Mouse (Mus musculus) megakaryocyte progenitor cell, adult 5-6 weeks (primary cell): ENCODE data around the gene Cpne5. TPM values are rescaled to one million over a fixed set of nuclear protein-coding genes. Genes with fewer than 3 reads are reported as not detected.

Source experiments
- ATAC-seq: replicated peaks from 2 replicates; pipeline ENCODE4 v1.8.0; 2016; ENCODE audit warnings: mild to moderate bottlenecking, moderate TSS enrichment, inconsistent platforms; ENCODE audit not compliant: poor library complexity
- total RNA-seq, 2 experiments: library from RNA; stranded (forward) in 1 of 2; stranded (reverse) in 1 of 2; fragments of 157-497, 149-512 nt in 1 of 2; fragments of 200-1000 nt in 1 of 2; gene quantifications; 2 replicates each; pipeline versions ENCODE4 v1.2.3 to v1.2.4; 2015 to 2017

The Cpne5 gene
- total RNA-seq, 2 experiments from 2014 or later: 0.64 to 0.96 TPM

- ATAC-seq: no peak
Observed at GRCm38 (mm10) chr17:29213381-29214192, 24.4 kb downstream of the Cpne5 start.

- ATAC-seq: no peak
Observed at GRCm38 (mm10) chr17:29211836-29212235, 26.1 kb downstream of the Cpne5 start.

- no peak for ATAC-seq
Observed at GRCm38 (mm10) chr17:29210037-29210436, 27.9 kb downstream of the Cpne5 start.

GRCm38 (mm10) chr17:29206052-29206451 lies 31.9 kb downstream of the Cpne5 start:
- ATAC-seq: no peak

GRCm38 (mm10) chr17:29202604-29203003 lies 35.4 kb downstream of the Cpne5 start:
- ATAC-seq: no peak

- ATAC-seq: no peak
Observed at GRCm38 (mm10) chr17:29199821-29200220, 38.1 kb downstream of the Cpne5 start.

DNA sequence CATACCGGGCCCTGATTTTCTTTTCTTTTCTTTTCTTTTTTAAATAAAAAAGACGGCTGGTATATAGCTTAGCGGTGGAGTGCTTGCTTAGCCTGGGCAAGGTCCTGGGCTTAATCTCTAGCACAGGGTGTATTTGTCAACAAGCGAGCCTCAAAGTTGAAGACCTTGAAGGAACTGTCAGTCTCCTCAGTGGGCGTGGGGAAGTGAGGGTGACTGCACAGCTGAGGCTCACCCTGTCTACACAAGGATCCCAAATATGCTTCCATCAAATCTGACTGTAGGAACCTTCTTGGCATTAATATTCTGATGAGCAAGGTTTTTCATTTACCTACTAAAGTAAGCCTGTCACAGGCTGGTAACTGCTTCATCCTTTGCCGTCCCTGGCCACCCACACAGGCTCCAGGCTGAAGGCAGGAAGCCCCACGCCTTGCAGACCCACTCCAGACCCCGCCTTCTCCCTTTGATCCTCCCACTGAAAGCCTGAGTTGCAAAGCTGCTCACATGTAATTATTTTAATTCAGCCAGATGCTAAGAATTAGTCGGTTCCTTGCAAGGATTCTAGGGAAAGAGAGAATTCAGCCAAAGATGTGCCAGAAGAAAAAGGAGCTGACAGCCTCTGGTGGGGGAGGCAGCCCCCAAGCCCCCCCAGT lies 38.7 kb downstream of the Cpne5 start:
- ATAC-seq: no peak

GRCm38 (mm10) chr17:29195579-29195978 lies 42.4 kb downstream of the Cpne5 start:
- no peak for ATAC-seq

GRCm38 (mm10) chr17:29188989-29189388 lies 49.0 kb downstream of the Cpne5 start:
- 0 out of 2 replicates have a peak, but pooled peaks have one; percentile 20 for ATAC-seq

- no peak for ATAC-seq
Observed at GRCm38 (mm10) chr17:29186989-29187859, 50.7 kb downstream of the Cpne5 start.

DNA sequence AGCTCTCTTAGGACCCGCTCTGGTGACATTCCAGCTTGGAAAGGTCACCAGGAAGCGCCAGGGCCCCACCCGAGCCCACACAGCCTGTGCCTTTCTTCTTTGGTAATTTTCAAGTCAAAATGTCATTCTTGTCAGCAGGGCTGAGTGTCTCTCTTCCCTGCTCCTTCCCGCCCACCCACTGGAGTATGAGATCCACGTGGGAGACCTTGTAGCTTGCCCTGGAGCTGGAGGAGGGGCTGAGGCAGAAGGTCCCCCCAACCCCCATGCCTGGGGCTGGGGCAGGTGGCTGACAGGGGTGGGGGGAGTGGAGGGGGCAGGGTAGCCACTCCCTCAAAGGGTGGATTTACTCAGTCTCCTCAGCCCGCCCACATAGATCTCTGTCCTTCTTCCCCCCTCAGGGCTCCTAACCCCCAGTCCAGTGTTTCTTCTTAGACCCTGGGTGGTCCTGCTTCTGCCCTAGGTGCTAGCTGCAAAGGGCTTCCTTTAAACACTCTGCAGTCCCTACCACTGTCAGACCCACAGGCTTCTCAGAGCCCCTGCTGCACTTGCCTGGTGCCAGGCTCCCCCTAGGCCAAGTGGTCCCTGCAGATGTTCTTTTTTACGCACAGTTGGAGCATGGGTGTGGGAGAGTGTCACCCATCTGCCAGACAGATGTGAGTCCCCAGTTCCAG lies 52.5 kb downstream of the Cpne5 start:
- ATAC-seq: no peak

- ATAC-seq: no peak
Observed at GRCm38 (mm10) chr17:29183162-29183561, 54.8 kb downstream of the Cpne5 start.

DNA sequence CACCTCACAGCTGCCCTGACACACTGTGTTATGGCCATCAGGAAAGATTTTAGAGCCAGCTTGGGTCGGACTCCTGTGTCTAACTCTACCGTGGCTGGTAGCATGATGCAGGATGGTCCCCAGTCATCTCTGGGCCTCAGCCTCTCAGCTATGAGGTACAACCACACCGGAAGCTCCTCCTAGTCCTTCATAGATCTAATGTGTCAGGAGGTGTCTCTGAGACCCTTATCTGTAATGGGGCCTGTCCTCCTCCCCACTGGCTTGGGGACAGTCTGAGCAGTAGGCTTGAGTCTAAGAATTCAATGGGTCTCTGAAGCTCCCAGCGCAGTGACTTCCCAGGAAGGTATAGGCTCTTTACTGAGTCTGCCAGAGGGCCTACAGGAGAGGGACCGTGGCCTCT lies 56.2 kb downstream of the Cpne5 start:
- ATAC-seq: no peak

DNA sequence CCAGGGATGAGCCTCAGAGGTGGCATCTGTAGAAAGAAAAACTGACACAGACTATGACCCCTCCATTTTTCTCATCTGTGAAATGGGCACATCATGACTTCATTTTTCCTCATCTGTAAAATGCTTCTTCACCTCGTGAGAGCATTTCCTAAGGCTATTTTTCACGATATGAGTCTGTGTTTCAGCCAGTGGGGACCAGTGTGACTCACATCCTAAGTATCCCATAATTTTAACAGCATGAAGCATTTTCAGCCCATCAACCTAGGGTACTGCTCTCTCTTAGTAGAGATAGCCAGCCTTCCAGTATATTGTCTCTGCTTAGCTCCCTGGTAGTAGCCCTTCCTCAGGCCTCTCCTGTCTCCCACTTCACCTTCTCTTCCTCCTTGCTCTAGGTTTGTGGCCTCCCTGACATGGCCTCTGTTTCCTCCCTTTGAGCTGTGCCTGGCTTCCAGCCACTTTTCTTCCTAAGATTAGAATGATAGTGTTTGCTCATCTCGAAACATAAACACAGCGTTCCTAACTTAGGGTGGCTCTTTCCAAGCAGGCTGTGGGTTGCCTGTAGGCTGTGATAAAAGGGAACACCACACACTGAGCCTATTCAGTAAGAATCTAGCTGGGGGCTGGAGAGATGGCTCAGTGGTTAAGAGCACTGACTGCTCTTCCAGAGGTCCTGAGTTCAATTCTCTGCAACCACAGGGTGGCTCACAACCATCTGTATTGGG lies 57.4 kb downstream of the Cpne5 start:
- ATAC-seq: no peak

DNA sequence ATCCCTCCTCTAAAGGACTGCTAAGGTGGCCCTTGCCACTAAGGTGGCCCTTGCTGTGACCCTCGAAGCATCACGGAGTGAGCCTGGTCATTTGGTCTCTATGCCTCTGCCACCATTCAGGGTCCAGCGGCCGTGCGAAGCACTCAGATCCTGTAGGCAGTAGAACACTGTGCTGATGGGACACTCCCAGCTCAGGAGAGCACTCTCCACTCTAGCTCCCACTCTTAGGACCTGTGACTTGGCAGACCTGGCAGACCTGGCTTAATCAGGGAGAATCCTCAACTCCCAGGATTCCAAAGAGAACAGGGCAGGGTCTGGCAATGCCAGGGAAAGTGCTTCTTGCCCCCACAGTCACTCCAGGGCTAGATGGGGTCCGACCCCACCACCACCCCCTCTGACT lies 58.0 kb downstream of the Cpne5 start:
- ATAC-seq: no peak

GRCm38 (mm10) chr17:29178503-29179059 lies 59.4 kb downstream of the Cpne5 start:
- ATAC-seq: no peak

DNA sequence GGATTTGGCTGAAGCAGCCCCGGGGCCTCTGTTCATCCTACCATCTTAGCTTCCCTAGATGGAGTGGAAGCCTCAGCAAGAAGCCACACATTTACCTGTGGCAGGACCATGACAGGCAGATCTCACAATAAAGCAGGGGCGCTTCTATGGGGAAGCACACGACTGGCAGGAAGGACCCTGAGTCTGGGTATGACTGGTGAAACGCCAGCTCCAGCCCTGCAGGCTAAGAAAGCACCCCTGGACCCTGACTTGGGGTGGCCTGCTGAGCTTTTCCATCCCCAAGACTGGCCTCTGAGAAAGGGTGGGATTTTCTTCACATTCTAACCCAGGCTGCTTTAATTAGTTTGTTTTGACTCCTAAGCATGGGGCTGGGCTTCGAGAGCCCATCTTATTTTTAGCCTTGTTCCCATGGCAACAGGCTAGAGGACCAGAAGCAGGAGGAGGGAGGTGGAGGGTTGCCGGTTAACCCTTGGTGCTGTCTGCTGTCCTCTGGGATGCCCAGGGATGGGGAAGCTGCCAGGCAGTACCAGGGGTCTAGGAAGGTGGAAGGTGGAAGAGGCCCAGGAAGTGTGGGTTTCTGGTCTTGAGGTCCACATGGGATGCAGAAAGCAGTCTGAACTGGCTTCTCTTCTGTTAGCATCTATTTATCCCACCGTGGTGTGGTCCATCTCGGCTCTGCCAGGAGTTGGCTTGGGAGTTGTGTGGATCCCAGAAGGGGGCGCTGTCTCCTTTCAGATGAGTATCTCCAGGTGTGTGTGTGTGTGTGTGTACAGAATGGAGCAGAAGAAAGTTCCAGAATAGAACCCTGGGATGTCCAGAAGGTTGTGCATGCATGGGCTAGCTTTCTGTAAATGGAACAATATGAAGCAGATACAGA lies 61.3 kb downstream of the Cpne5 start:
- ATAC-seq: peak; percentile 51

DNA sequence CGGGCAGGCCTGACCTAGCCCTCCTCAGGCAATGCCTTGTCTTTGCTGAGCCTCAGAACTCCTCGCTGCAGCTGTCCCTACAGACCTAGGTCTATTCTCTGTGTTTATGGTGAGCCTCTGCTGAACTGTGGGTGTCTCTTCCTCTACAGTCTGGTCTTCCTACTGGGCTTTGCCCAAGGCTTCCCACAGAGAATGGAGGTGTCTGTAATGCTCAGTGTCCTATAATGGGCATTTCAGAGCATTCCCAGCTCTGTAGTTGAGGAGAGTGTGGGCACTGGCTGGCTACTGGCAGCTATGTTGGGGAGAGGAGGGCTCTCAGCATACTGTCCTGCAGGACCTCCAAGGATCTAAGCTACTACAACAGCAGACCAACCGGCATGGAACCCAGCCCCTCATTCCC lies 62.3 kb downstream of the Cpne5 start:
- no peak for ATAC-seq

DNA sequence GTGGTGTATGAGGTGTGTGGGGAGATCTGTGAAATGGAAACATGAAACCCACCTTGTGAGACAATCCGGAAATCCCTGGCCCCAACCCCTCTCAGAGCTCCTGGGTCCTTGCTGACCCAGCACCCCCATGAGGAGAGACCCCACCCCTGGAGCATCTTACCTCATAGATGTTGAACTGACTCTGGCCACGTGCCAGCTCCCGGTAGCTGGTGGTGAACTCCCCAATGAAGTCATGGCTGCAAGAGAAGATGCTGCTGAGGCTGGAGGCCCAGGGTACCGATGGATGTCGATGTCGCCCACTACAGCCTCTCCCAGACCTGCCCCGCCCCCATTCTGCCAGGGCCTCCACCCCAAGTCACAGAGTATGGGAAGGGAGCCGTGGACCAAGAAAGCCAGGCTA lies 64.8 kb downstream of the Cpne5 start:
- ATAC-seq: no peak
